Mouse (Mus musculus) brain, adult 10 weeks (tissue): Measurements from ENCODE around the gene Best3. TPM values are rescaled to one million over a fixed set of nuclear protein-coding genes. Genes with fewer than 3 reads are reported as not detected.

ENCODE experiments used
- polyA plus RNA-seq: library from polyadenylated mRNA; stranded (reverse); fragments of 350-450 nt; fragmentation: Illumina TruSeq; extraction: RNeasy Lipid Tissue Mini Kit (QIAGEN cat#74804); gene quantifications from one replicate; pipeline ENCODE4 v1.2.3, GENCODE M21; 2015; ENCODE audit warnings: low read depth, low replicate concordance

Best3 gene
- 0.27 TPM for polyA plus RNA-seq

DNA sequence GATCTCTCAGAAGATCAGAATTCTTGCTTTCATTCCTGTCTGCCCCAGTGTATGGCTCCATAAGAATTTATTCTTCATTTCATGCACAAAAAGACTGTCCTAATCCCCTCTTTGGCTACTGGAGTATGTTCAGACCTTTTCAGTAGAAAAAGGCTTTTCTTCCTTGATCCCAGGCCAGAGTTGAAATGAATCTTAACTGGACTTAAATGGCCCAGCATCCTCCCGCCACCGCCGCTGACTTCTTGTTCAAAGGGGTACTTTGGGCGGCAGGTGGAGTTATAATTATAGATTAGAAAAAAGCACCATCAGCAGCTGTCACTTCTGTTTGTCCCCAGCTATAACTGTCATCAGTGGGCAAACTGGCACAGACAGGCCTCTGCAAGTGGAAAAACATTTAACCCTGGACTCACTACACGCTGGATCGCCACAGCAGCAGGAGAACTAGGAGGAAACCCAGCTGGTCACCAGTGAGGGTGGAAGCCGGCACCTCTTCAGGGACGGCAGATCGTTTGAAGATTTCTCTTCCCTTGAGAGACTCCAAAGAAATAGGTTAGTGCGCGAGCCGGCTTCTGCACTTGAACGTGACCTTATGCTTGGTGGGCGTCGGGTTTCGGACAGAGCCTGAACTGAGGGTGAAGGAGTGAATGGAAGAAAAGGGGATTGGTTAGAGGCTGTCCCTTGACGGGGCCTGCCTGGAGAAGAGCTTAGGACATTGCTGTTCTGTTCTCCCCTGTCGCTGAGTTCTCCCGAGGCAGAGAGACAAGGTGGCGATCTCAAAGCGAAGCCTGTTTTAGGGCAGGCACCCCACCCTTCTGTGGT is at the start of gene Best3:
Gene Best3 (plus strand): TSS at position 51 of the 819 bp plus-strand sequence.

DNA sequence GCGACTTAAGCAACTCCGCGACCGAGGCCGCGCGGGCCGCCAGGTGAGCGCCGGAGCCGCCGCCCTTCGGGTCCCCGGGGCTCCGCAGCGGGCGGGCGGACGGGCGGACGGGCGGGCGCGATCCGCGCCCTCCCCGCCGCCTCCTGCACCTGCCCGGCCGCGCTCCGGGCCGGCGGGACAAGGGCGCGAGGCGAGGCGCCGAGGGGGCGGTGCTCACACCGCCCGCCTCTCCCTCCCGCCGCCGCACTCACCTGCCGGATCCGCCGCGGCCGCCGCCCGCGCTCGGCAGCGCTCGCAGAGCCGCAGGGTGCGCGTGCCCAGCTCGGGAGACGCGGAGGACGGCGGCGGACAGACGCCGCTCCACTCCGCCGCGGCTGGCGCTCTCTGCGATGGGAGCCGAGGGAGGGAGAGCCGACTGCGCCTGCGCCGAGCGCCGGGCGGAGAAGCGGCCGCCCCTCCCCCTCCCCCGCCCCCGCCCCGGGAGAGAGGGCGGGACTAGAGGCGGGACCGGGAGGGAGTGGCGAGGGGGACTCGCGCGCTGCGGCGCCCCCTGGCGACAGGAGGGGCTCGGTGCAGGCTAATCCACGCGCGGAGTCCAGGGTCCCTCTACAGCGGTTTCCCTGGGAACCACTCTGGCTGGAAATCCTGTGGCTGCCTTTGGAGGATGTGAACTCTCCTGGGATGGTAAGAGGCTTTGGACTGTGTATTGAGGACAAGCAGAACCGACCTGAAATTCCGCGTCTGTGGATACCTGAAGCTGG is 35.9 kb upstream of the Best3 start, which contains the start of gene Rab3ip:
Gene Rab3ip (minus strand): TSS at position 761 of the 761 bp plus-strand sequence.

DNA sequence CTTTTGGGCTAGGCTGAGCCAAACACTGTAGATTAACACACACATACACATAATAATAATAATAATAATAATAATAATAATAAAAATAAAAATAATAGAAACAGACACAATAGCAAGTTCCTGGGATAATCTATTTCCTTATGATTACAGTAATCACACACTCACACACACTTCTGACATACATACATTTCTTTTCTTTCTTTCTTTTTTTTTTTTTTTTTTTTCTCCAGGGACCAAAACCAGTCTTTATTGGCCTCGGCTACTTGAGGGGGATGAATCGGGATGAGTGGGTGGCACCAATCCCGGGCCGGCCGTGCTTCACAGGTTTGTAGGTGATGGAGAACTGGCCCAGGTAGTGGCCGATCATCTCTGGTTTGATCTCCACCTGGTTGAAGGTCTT is 13.6 kb upstream of the Best3 start, which contains the start of gene Gm10271:
Gene Gm10271 (minus strand): TSS at position 101 of the 400 bp plus-strand sequence.

DNA sequence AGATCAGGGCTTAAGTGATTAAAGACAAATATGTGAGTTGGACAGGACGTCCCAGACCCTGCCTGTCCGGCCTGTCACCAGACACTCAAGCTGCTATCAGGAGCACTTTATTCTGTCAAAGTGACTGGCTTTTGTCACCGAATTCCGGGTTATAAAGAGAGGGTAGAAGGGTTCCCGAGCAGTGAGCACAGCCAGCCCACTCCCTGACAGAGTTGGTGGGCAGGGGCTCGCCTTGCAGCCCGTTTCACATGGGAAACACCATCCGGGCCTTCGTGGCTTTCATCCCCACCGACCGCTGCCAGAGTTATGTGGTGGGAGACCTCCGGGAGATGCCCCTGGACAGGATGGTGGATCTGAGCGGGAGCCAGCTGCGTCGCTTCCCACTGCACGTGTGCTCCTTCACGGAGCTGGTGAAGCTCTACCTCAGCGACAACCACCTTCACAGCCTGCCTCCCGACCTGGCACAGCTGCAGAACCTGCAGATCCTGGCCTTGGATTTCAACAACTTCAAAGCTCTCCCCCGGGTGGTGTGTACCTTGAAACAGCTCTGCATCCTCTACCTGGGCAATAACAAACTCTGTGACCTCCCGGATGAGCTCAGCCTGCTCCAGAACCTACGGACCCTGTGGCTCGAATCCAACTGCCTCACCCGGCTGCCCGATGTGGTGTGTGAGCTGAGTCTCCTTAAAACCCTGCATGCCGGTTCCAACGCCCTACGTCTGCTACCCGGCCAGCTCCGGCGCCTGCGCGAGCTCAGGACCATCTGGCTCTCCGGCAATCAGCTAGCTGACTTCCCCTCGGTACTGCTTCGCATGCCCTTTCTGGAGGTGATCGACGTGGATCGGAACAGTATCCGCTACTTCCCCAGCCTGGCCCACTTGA is 59.3 kb downstream of the Best3 start, which contains the start of gene Lrrc10:
Gene Lrrc10 (plus strand): TSS at position 167 of the 882 bp plus-strand sequence.

DNA sequence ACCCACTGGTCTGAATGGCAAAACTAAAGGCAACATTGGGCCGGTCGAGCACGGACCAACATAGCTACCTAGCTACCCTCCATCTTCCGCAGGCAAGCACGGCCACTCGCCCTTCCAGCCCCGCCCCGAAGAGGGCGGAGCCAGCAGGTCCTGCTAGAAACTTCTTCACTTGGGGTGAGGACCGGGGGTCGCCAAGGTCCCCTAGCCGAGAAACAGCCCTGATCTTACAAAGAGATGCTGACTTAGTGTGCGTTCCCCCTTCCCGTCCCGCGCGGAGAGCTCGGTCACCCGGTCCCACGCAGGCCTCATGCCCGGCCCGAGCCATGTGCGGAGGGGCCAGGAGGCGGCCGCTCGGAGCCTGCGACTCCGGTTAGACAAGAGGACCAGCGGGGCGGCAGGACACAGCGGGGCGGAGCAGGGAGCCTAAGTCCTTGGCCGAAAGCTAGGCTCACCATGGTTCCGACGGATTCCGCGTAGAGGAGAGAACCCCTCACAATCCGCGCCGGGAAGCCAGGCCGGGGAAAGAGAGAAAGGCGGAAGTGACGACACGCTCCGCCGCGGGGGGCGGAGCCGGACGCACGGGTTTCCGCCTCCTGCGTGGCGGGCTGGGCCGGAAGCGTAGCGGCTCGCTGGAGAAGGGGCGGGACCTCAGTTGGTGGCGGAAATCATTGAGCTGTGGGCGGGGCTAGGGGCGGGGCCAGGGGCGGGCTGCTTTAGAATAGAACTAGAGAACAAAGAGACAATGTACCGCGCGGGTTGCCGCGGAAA is 77.3 kb downstream of the Best3 start, which contains the start of gene Cct2:
Gene Cct2 (minus strand): TSS at position 561 of the 768 bp plus-strand sequence.

Other genes starting within 250 kb of the Best3 start
- gene Myrfl, start 89.4 kb upstream of the Best3 start, polyA plus RNA-seq = 0.13 TPM
- gene Rab3ip, start 35.5 kb upstream of the Best3 start, polyA plus RNA-seq = 43.6 TPM
- gene Gm10271, start 13.7 kb upstream of the Best3 start, polyA plus RNA-seq = not detected
- gene Lrrc10, start 59.0 kb downstream of the Best3 start, polyA plus RNA-seq = not detected
- 173 TPM for gene Cct2, start 77.5 kb downstream of the Best3 start, polyA plus RNA-seq
- 24.1 TPM for gene Frs2, start 162.2 kb downstream of the Best3 start, polyA plus RNA-seq
- gene Yeats4, start 238.2 kb downstream of the Best3 start, polyA plus RNA-seq = 58.9 TPM